Mouse (Mus musculus) heart, adult 2 months (tissue): ENCODE measurements around the gene Gpr176. TPM values are rescaled to one million over a fixed set of nuclear protein-coding genes. Genes with fewer than 3 reads are reported as not detected.

Experiments used
- DNase-seq, 2 experiments: peaks; one replicate each; pipeline ENCODE4 v3.0.0; 2021
- H3K27ac ChIP-seq: fragments of 200-600 bp; 2 replicates; pipeline ENCODE4 v1.8.1; 2022
- H3K27me3 ChIP-seq: fragments of 200-500 bp; 2 replicates; pipeline ENCODE4 v1.6.1; 2012; ENCODE audit warnings: mild to moderate bottlenecking, low read length, inconsistent platforms, mixed read lengths; ENCODE audit not compliant: control insufficient read depth, insufficient read depth
- H3K36me3 ChIP-seq: fragments of 200-500 bp; 2 replicates; pipeline ENCODE4 v1.6.1; 2012; ENCODE audit warnings: low read length, inconsistent platforms; ENCODE audit not compliant: control insufficient read depth, insufficient read depth
- H3K4me1 ChIP-seq: fragments of 200-500 bp; 2 replicates; pipeline ENCODE4 v1.6.1; 2011; ENCODE audit warnings: low read length; ENCODE audit not compliant: control insufficient read depth, insufficient read depth
- H3K4me3 ChIP-seq: fragments of 200-600 bp; 2 replicates; pipeline ENCODE4 v1.8.1; 2022
- H3K79me2 ChIP-seq: fragments of 200-500 bp; replicated peaks from 2 replicates; pipeline ENCODE4 v1.6.1; 2012; ENCODE audit warnings: mild to moderate bottlenecking, inconsistent platforms, low read length, moderate library complexity, mixed read lengths; ENCODE audit not compliant: control insufficient read depth, insufficient read depth
- H3K9ac ChIP-seq: fragments of 200-500 bp; 2 replicates; pipeline ENCODE4 v1.6.1; 2012; ENCODE audit warnings: low read depth, mild to moderate bottlenecking, control low read depth, inconsistent platforms, low read length, mixed read lengths
- CTCF ChIP-seq: fragments of 200-600 bp; IDR thresholded peaks from 2 replicates; pipeline ENCODE4 v1.8.1; 2022; ENCODE audit warnings: antibody characterized with exemption, mild to moderate bottlenecking, moderate library complexity
- EP300 ChIP-seq: fragments of 200-500 bp; IDR thresholded peaks from 2 replicates; pipeline ENCODE4 v1.6.1; 2011; ENCODE audit warnings: low read depth, low read length, control low read depth; ENCODE audit not compliant: insufficient read depth
- POLR2A ChIP-seq: fragments of 200-500 bp; IDR thresholded peaks from 2 replicates; pipeline ENCODE4 v1.6.1; 2011; ENCODE audit warnings: mild to moderate bottlenecking, low read depth, low read length, control low read depth; ENCODE audit not compliant: insufficient read depth
- WGBS: fragments of 180-500 bp; shearing (Covaris S2); methylation state at CpG from one replicate; pipeline ENCODE4 v1.1.7; 2018; 5-methylcytosine and 5-hydroxymethylcytosine counted together
- intact Hi-C: fragments of 180-260 bp; cut with DNase I; formaldehyde crosslinking; loops from one replicate; pipeline ENCODE4 v1.15.1; 2025
- polyA plus RNA-seq: library from polyadenylated mRNA; depleted of rRNA; stranded (reverse); fragments of >200 nt; gene quantifications from 2 replicates; pipeline ENCODE4 v1.2.3, GENCODE M21; 2012
- total RNA-seq, 2 experiments: library from RNA; stranded (reverse); gene quantifications; 2 replicates each; pipeline ENCODE4 v1.2.3; 2021

The Gpr176 gene
- total and polyA plus RNA-seq, 3 experiments, result 0.07 to 0.12 (median 0.10) TPM

DNA sequence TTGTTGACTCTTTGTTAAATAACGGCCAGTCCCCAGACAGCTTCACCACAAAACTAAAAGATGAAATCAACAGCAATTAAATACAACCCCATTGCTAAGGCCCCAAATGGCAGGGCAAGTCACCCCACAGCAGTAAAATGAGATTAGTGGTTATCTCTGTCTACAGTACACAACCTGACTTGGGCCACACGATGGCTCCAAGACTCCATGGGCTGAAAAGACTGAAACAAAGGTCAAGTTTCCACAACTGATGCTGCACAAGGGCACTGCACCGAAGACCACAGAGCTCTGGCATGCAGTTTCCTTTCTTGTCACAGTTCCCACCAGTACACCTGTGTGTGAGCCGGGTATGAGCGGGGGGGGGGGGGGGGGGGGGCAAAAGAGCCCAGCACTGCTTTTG lies 50.6 kb downstream of the Gpr176 start:
- no peaks in the 10 kb centered on the region for H3K36me3 ChIP-seq
- H3K9ac ChIP-seq, result no peak overlapping the region
- no peak overlapping the region for H3K4me3 ChIP-seq
- intact Hi-C loops, result no loop called here
- H3K27ac ChIP-seq, result no peak overlapping the region
- no peaks in the 10 kb centered on the region for H3K4me1 ChIP-seq
- no peak for DNase-seq
- TF ChIP-seq CTCF, result no peak
- no peak for TF ChIP-seq EP300
- no peak for TF ChIP-seq POLR2A
- WGBS, result 49% methylated on average over 5 of the region's 5 CpGs
- no peaks in the 10 kb centered on the region for H3K79me2 ChIP-seq
- H3K27me3 ChIP-seq, result no peaks in the 10 kb centered on the region

DNA sequence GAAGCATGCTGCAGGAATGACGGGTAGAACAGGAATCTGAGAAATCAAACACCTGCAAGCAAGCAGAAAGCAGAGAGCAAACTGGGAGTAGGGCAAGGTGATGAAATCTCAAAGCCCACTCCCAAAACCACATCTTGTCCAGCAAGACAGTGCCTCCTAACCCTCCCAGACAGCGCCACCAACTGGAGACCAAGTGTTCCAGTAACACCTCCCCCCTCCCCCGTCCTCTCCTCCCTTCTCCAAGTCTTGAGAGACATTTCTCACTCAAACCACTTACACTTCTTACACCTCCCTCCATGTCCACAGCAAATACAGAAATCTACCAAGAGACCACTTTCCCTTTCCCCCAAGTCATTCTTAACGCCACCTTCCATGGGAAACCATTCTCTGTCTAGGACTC lies 51.4 kb downstream of the Gpr176 start:
- WGBS, result 71% methylated on average over 4 of the region's 4 CpGs
- DNase-seq, result no peak
- H3K36me3 ChIP-seq, result no peaks in the 10 kb centered on the region
- H3K9ac ChIP-seq, result no peak overlapping the region
- H3K27me3 ChIP-seq, result no peaks in the 10 kb centered on the region
- intact Hi-C loops, result no loop called here
- no peak for TF ChIP-seq POLR2A
- TF ChIP-seq CTCF, result no peak
- TF ChIP-seq EP300, result no peak
- H3K27ac ChIP-seq, result no peak overlapping the region
- no peak overlapping the region for H3K4me3 ChIP-seq
- H3K4me1 ChIP-seq, result no peaks in the 10 kb centered on the region
- no peaks in the 10 kb centered on the region for H3K79me2 ChIP-seq

DNA sequence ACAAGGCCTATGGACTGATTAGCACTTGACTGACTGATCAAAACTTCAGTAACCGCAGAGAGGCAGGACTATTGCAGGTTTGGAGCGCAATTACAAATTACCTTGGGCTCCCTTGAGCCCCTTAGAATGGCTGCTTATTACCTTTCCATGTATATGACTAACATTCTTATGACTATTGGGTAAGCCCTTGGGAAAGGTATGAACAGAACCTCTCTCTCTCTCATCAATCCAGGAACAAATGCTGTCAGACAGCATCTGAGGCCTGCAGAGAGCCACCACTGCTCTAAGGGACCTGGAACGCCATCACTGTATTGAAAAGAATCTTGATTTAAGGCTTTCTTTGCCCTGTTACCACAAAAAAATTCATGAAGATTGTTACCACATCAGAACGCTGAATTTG lies 52.1 kb downstream of the Gpr176 start:
- no peak for TF ChIP-seq CTCF
- TF ChIP-seq EP300, result no peak
- TF ChIP-seq POLR2A, result no peak
- H3K9ac ChIP-seq, result no peak overlapping the region
- intact Hi-C loops, result no loop called here
- DNase-seq, result no peak
- H3K4me3 ChIP-seq, result no peak overlapping the region
- H3K4me1 ChIP-seq, result no peaks in the 10 kb centered on the region
- WGBS, result 93% methylated on average over 4 of the region's 4 CpGs
- no peaks in the 10 kb centered on the region for H3K27me3 ChIP-seq
- no peaks in the 10 kb centered on the region for H3K79me2 ChIP-seq
- H3K27ac ChIP-seq, result no peak overlapping the region
- H3K36me3 ChIP-seq, result no peaks in the 10 kb centered on the region

DNA sequence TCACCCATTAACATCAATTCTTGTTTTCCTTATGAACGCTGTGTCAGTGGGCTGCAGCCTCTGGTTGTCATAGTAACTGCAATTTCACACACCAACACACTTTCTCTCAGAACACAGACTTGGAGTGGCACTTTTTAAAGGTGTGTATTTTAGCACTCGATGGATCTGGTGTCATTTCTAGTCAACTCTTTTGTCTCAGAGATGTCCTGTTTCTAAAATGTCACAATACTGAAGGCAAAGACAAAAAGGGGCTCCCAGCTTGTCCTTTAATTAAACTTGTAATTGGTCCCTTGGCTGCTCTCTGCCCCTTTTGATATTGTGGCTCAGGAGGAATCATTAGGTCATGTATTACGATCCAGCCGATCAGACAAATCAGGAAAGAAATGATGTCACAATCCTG lies 52.7 kb downstream of the Gpr176 start:
- no peak overlapping the region for H3K9ac ChIP-seq
- 70% methylated on average over 4 of the region's 4 CpGs for WGBS
- H3K4me1 ChIP-seq, result no peaks in the 10 kb centered on the region
- no peaks in the 10 kb centered on the region for H3K27me3 ChIP-seq
- no peak for DNase-seq
- TF ChIP-seq CTCF, result no peak
- no peak for TF ChIP-seq EP300
- no peak for TF ChIP-seq POLR2A
- H3K4me3 ChIP-seq, result no peak overlapping the region
- no peaks in the 10 kb centered on the region for H3K36me3 ChIP-seq
- intact Hi-C loops, result no loop called here
- H3K27ac ChIP-seq, result no peak overlapping the region
- no peaks in the 10 kb centered on the region for H3K79me2 ChIP-seq

DNA sequence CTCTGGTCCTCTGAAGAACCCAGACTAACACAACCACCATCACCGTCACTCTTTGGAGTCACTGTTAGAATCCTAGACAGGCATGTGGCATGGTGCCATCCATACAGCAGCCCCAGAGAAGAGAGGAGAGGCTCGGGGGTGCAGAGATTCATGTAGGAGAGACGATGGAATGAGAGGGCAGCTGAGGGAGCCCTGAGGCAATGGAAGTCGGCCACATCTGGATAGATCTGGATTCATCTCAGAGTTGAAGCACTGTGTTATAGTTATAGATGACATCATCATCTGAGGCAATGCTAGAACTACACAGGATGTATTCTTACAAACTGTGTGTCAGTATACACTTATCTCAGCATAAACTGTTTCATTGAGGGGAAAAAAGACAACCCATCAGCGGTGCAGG lies 54.0 kb downstream of the Gpr176 start:
- no peak for DNase-seq
- no peaks in the 10 kb centered on the region for H3K79me2 ChIP-seq
- no peaks in the 10 kb centered on the region for H3K27me3 ChIP-seq
- no peak overlapping the region for H3K4me3 ChIP-seq
- TF ChIP-seq CTCF (no peak), EP300 (no peak), POLR2A (no peak)
- WGBS, result 47% methylated on average over 5 of the region's 5 CpGs
- H3K4me1 ChIP-seq, result no peaks in the 10 kb centered on the region
- no peak overlapping the region for H3K9ac ChIP-seq
- intact Hi-C loops, result no loop called here
- no peaks in the 10 kb centered on the region for H3K36me3 ChIP-seq
- no peak overlapping the region for H3K27ac ChIP-seq

DNA sequence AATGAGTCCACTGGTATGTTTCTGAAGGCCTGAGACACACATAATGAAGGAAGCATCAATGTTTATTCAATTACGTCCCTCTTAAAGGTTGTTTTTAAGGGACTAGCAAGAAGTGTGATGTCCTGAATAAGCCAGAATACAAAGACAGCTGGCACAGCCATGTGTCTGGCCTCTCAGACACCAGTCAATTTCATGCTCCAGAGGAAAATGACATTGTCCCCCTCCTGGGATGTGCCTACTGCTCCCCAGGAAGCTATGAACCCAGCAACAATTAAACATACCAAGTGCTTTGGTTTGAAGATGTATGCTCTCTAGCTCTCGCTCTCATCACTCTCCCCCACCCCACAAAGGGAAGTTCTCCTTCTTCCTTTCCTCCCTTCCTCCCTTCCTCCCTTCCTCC lies 56.3 kb downstream of the Gpr176 start:
- intact Hi-C loops, result no loop called here
- no peaks in the 10 kb centered on the region for H3K4me1 ChIP-seq
- no peak overlapping the region for H3K9ac ChIP-seq
- H3K4me3 ChIP-seq, result no peak overlapping the region
- 84% methylated on average over 2 of the region's 2 CpGs for WGBS
- H3K79me2 ChIP-seq, result no peaks in the 10 kb centered on the region
- no peak overlapping the region for H3K27ac ChIP-seq
- no peaks in the 10 kb centered on the region for H3K36me3 ChIP-seq
- no peak for DNase-seq
- no peaks in the 10 kb centered on the region for H3K27me3 ChIP-seq
- TF ChIP-seq EP300 (no peak), CTCF (no peak), POLR2A (no peak)
